Mouse (Mus musculus) stomach, postnatal 0 days (tissue): Measurements from ENCODE around the gene Olfr73. TPM values are rescaled to one million over a fixed set of nuclear protein-coding genes. Genes with fewer than 3 reads are reported as not detected.

ENCODE experiments used
- ATAC-seq: fragments of 200-750 bp; cut with Nextera tagmentation; 2 replicates; pipeline ENCODE4 v1.8.0; 2017; ENCODE audit not compliant: low FRiP score, low TSS enrichment
- DNase-seq: peaks from one replicate; pipeline ENCODE4 v3.0.0-alpha.2; 2016; ENCODE audit warnings: low spot score
- H3K27ac ChIP-seq: fragments of 300-500 bp; sonication (generic); replicated peaks from 2 replicates; pipeline ENCODE4 v1.5.1; 2014; ENCODE audit warnings: mild to moderate bottlenecking, control low read depth
- H3K27me3 ChIP-seq: fragments of 300-500 bp; sonication (generic); 2 replicates; pipeline ENCODE4 v1.6.1; 2014; ENCODE audit warnings: low read length; ENCODE audit not compliant: control insufficient read depth, insufficient read depth
- H3K36me3 ChIP-seq: fragments of 300-500 bp; sonication (generic); 2 replicates; pipeline ENCODE4 v1.6.1; 2014; ENCODE audit warnings: low read length, mixed read lengths; ENCODE audit not compliant: control insufficient read depth, insufficient read depth
- H3K4me1 ChIP-seq: fragments of 300-500 bp; sonication (generic); replicated peaks from 2 replicates; pipeline ENCODE4 v1.6.1; 2014; ENCODE audit warnings: antibody characterized with exemption; ENCODE audit not compliant: control insufficient read depth, insufficient read depth
- H3K4me2 ChIP-seq: fragments of 300-500 bp; sonication (generic); replicated peaks from 2 replicates; pipeline ENCODE4 v1.6.1; 2014; ENCODE audit warnings: low read depth, mild to moderate bottlenecking, control low read depth, moderate library complexity
- H3K4me3 ChIP-seq: fragments of 300-500 bp; sonication (generic); 2 replicates; pipeline ENCODE4 v1.5.1; 2014; ENCODE audit warnings: low read depth, low read length, control low read depth
- H3K9ac ChIP-seq: fragments of 300-500 bp; sonication (generic); 2 replicates; pipeline ENCODE4 v1.6.1; 2014; ENCODE audit warnings: mild to moderate bottlenecking, low read length, control low read depth, mixed read lengths
- H3K9me3 ChIP-seq: fragments of 300-500 bp; sonication (generic); 2 replicates; pipeline ENCODE4 v1.6.1; 2016; ENCODE audit warnings: low read length; ENCODE audit not compliant: control insufficient read depth
- CTCF ChIP-seq: IDR thresholded peaks from 2 replicates; pipeline ENCODE4 v1.5.1; 2016; ENCODE audit warnings: antibody characterized with exemption, low read depth, mild to moderate bottlenecking, moderate library complexity
- polyA plus RNA-seq: library from polyadenylated mRNA; unstranded; fragments of >200 nt; fragmentation: Nextera tagmentation; extraction: Ambion mirVana; gene quantifications from 2 replicates; pipeline ENCODE4 v1.2.1, GENCODE M21; 2015

Olfr73 gene
- polyA plus RNA-seq, 1 experiment from 2014 or later = not detected

DNA sequence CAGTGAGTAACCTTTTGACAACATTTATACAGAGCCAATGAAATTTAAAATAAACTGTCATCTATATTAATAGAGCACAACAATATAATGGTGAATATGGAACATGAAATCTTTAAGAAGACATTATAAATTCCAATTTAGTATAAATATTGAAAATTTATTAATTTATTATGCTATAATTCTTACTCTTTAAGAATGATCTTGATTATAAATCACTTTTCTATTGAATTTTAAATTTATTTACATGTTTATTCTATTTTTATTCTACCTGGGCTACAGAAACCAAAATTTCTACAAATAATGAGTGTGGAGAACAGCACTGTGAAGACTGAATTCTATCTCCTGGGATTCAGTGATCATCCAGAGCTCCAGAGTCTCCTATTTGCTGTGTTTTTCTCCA lies 47.7 kb downstream of the Olfr73 start, which contains the start of gene Olfr1158:
Olfr1158 (plus strand) TSS at position 301 of the 400 bp plus-strand sequence.
- no peak for TF ChIP-seq CTCF
- Histone ChIP-seq H3K4me2 (no peak within 1 kb of the TSS), H3K4me1 (no peaks in the 10 kb centered on the region), H3K9me3 (no peaks in the 10 kb centered on the region), H3K27me3 (no peaks in the 10 kb centered on the region), H3K9ac (no peak within 1 kb of the TSS), H3K36me3 (no peaks in the 10 kb centered on the region), H3K27ac (no peak within 1 kb of the TSS), H3K4me3 (no peak within 1 kb of the TSS)
- no peak for DNase-seq
- no peak for ATAC-seq

Other genes starting within 250 kb of the Olfr73 start
- gene Olfr1143, start 237.1 kb downstream of the Olfr73 start, polyA plus RNA-seq = not detected in 2 replicates
- not detected in 2 replicates for gene Olfr1145, start 227.9 kb downstream of the Olfr73 start, polyA plus RNA-seq
- gene Olfr1148, start 207.2 kb downstream of the Olfr73 start, polyA plus RNA-seq = not detected in 2 replicates
- not detected in 2 replicates for gene Olfr1150-ps1, start 193.7 kb downstream of the Olfr73 start, polyA plus RNA-seq
- not detected in 2 replicates for gene Olfr1151, start 181.8 kb downstream of the Olfr73 start, polyA plus RNA-seq
- not detected in 2 replicates for gene Olfr1152, start 171.2 kb downstream of the Olfr73 start, polyA plus RNA-seq
- gene Olfr1153, start 142.7 kb downstream of the Olfr73 start, polyA plus RNA-seq = 0.10 TPM in 1 of 2 replicates, not detected in the other
- not detected in 2 replicates for gene Olfr1154, start 132.5 kb downstream of the Olfr73 start, polyA plus RNA-seq
- gene Olfr1155, start 92.6 kb downstream of the Olfr73 start, polyA plus RNA-seq = not detected in 2 replicates
- not detected in 2 replicates for gene Olfr1156, start 84.6 kb downstream of the Olfr73 start, polyA plus RNA-seq
- not detected in 2 replicates for gene Olfr1157, start 69.4 kb downstream of the Olfr73 start, polyA plus RNA-seq
- gene Olfr74, start 63.0 kb downstream of the Olfr73 start, polyA plus RNA-seq = not detected in 2 replicates
- gene Olfr1158, start 47.6 kb downstream of the Olfr73 start, polyA plus RNA-seq = not detected in 2 replicates
- gene Olfr1160, start 29.4 kb downstream of the Olfr73 start, polyA plus RNA-seq = 0.04 TPM in 1 of 2 replicates, not detected in the other
- not detected in 2 replicates for gene Olfr1161, start 14.9 kb downstream of the Olfr73 start, polyA plus RNA-seq
- gene Olfr1162, start 13.4 kb upstream of the Olfr73 start, polyA plus RNA-seq = 0.02 TPM in 1 of 2 replicates, not detected in the other
- gene Olfr1163, start 34.1 kb upstream of the Olfr73 start, polyA plus RNA-seq = not detected in 2 replicates
- gene Olfr1164, start 56.3 kb upstream of the Olfr73 start, polyA plus RNA-seq = not detected in 2 replicates
- not detected in 2 replicates for gene Olfr1166, start 90.6 kb upstream of the Olfr73 start, polyA plus RNA-seq
- gene Olfr1167, start 117.5 kb upstream of the Olfr73 start, polyA plus RNA-seq = not detected in 2 replicates
- gene Olfr1168, start 144.2 kb upstream of the Olfr73 start, polyA plus RNA-seq = not detected in 2 replicates
- gene Olfr1170, start 190.6 kb upstream of the Olfr73 start, polyA plus RNA-seq = 0.04 TPM in 1 of 2 replicates, not detected in the other
- gene Olfr1173, start 242.2 kb upstream of the Olfr73 start, polyA plus RNA-seq = 0.01 TPM in 1 of 2 replicates, not detected in the other